Comparison of ENCODE assay signal across 8 mouse cellular contexts in the genomic region with DNA sequence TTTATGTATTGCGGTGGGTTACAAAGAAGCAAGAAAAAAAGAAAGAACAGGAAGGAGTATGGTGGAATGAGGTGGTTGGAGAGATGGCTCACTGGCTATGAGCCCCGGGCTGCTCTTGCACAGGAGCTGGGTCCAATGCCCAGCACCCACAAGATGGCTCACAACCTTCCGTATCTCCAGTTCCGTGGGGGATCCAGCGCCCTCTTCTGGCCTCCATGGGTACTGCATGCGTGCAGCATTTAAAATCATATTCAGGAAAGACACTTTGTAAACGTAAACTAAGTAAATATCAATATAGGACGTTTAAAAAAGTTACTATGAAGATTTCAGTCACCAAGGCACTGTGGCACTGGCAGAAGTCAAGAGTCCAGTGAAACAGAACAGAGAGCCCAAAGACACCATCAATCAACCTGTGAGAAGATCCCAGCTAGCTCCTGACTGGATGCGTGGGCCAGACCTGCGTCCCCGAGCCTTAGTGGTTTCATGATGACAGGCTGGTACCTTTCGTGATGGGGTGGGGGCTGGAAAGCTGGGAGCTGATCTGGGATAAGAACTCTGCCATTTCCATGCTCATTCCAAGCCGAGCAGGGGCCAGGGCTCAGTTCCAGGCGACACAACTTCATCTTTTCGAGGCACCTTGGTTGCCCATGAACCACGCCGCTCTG. TPM values are rescaled to one million over a fixed set of nuclear protein-coding genes. Genes with fewer than 3 reads are reported as not detected.
DNase-seq lines count a peak whose midpoint lies in the region; ATAC-seq and TF ChIP-seq lines count a peak whose summit lies in the region.

No protein-coding gene starts in this region.

- H3K4me1 ChIP-seq in bone marrow macrophage, adult 2 months (ENCODE audit: control insufficient read depth, insufficient read depth, low read length), result 0 out of 2 replicates have a peak, but pooled peaks cover 4% of the 10 kb centered on the region
- H3K4me1 ChIP-seq in erythroblast, embryonic 14.5 days (ENCODE audit: control insufficient read depth), result peaks cover 51% of the 10 kb centered on the region
- peaks cover 16% of the 10 kb centered on the region for H3K4me1 ChIP-seq in intestine, embryonic 16.5 days (ENCODE audit: control insufficient read depth, insufficient read depth, low read length)
- peaks cover 20% of the 10 kb centered on the region for H3K4me1 ChIP-seq in lung, embryonic 15.5 days
- peaks cover 28% of the 10 kb centered on the region for H3K4me1 ChIP-seq in olfactory bulb, adult 2 months (ENCODE audit: control insufficient read depth, insufficient read depth, low read length)

- 21% methylated on average over 17 of the region's 17 CpGs for WGBS in intestine, embryonic 16.5 days
- WGBS in lung, embryonic 15.5 days, result 21% methylated on average over 17 of the region's 17 CpGs
- WGBS in olfactory bulb, adult 2 months, result 14% methylated on average over 17 of the region's 17 CpGs

- H3K27me3 ChIP-seq in erythroblast, embryonic 14.5 days (ENCODE audit: control insufficient read depth), result no peaks in the 10 kb centered on the region
- no peaks in the 10 kb centered on the region for H3K27me3 ChIP-seq in intestine, embryonic 16.5 days (replicated peaks; ENCODE audit: control insufficient read depth, insufficient read depth, low read length)
- no peaks in the 10 kb centered on the region for H3K27me3 ChIP-seq in lung, embryonic 15.5 days

- no peak overlapping the region for H3K27ac ChIP-seq in bone marrow macrophage, adult 2 months (ENCODE audit: insufficient read depth, low read depth, low read length)
- peak overlapping the region; percentile 63 for H3K27ac ChIP-seq in intestine, embryonic 16.5 days (ENCODE audit: low read length)
- H3K27ac ChIP-seq in lung, embryonic 15.5 days, result peak overlapping the region; percentile 83
- peak overlapping the region; percentile 30; the same call in 1 of the 2 replicates for H3K27ac ChIP-seq in olfactory bulb, adult 2 months (ENCODE audit: insufficient read depth, low read depth, low read length)

- intact Hi-C loops in gastrocnemius, postnatal 14 days (cut with DNase I; ENCODE audit: low total_unique reads), result no loop called here

- ATAC-seq in intestine, embryonic 16.5 days, result no peak
- no peak; the same call in 1 of the 2 replicates for ATAC-seq in lung, embryonic 15.5 days (ENCODE audit: borderline replicate concordance, extremely low read depth, low FRiP score, low TSS enrichment)

- TF ChIP-seq CTCF in bone marrow macrophage, adult 2 months (IDR thresholded peaks at IDR 0.05; ENCODE audit: low read depth, low read length), result peak; percentile 94
- peak; percentile 64; the same call in 1 of the 2 replicates for TF ChIP-seq CTCF in olfactory bulb, adult 2 months (IDR thresholded peaks at IDR 0.05; ENCODE audit: insufficient read depth, low read depth, low read length)

- no peak for TF ChIP-seq POLR2A in bone marrow macrophage, adult 2 months (IDR thresholded peaks at IDR 0.05; ENCODE audit: borderline replicate concordance, low read depth, low read length)
- TF ChIP-seq POLR2A in olfactory bulb, adult 2 months (IDR thresholded peaks at IDR 0.05; ENCODE audit: insufficient read depth, low read depth, low read length), result no peak

- H3K4me2 ChIP-seq in intestine, embryonic 16.5 days (ENCODE audit: low read depth, low read length), result peak overlapping the region; percentile 93
- H3K4me2 ChIP-seq in lung, embryonic 15.5 days, result peak overlapping the region; percentile 93

- H3K9ac ChIP-seq in intestine, embryonic 16.5 days (ENCODE audit: low read depth, low read length), result peak overlapping the region; percentile 77
- peak overlapping the region; percentile 66 for H3K9ac ChIP-seq in lung, embryonic 15.5 days

- peaks cover 3% of the 10 kb centered on the region for H3K9me3 ChIP-seq in erythroblast, embryonic 14.5 days (ENCODE audit: control insufficient read depth, low read length)
- no peaks in the 10 kb centered on the region for H3K9me3 ChIP-seq in intestine, embryonic 16.5 days (ENCODE audit: control insufficient read depth, low read length)
- no peaks in the 10 kb centered on the region for H3K9me3 ChIP-seq in lung, embryonic 15.5 days

- DNase-seq in gastrocnemius, postnatal 10 days, result peak; percentile 62
- no peak for DNase-seq in gastrocnemius, postnatal 14 days
- DNase-seq in frontal cortex, postnatal 25 days (ENCODE audit: low spot score in 2 of 2), result no peak

- peak overlapping the region; percentile 100 for H3K4me3 ChIP-seq in bone marrow macrophage, adult 2 months (ENCODE audit: insufficient read depth, low read length)
- peak overlapping the region; percentile 87 for H3K4me3 ChIP-seq in erythroblast, embryonic 14.5 days (replicated peaks)
- H3K4me3 ChIP-seq in intestine, embryonic 16.5 days (ENCODE audit: low read length), result peak overlapping the region; percentile 94
- H3K4me3 ChIP-seq in lung, embryonic 15.5 days, result peak overlapping the region; percentile 74
- peak overlapping the region; percentile 98 for H3K4me3 ChIP-seq in olfactory bulb, adult 2 months (ENCODE audit: insufficient read depth, low read depth, low read length)

- peaks cover 16% of the 10 kb centered on the region for H3K36me3 ChIP-seq in erythroblast, embryonic 14.5 days (ENCODE audit: control insufficient read depth)
- H3K36me3 ChIP-seq in intestine, embryonic 16.5 days (ENCODE audit: control insufficient read depth, insufficient read depth, low read length), result no peaks in the 10 kb centered on the region
- H3K36me3 ChIP-seq in lung, embryonic 15.5 days, result no peaks in the 10 kb centered on the region; the same call in 1 of the 2 replicates

RNA-seq across cellular contexts. Expression of gene Ogfod2, which starts 0.9 kb away (rescaled TPM):
- total RNA-seq in gastrocnemius, postnatal 10 days (2021), result 1 to 10 TPM; 7.2 to 8.8 TPM
- total RNA-seq in gastrocnemius, postnatal 14 days (2021), result 1 to 10 TPM; 6.8 to 8.8 TPM
- polyA plus RNA-seq in bone marrow macrophage, adult 2 months (2012; ENCODE audit: insufficient read depth, insufficient read length, missing spikeins), result 11.5 and 17.8 TPM in 2 replicates
- polyA plus RNA-seq in erythroblast, embryonic 14.5 days (2012), result 8.6 and 8.7 TPM in 2 replicates
- polyA plus RNA-seq in intestine, embryonic 16.5 days (2015; fragmentation: Nextera tagmentation; extraction: Ambion mirVana), result 30.5 and 33.6 TPM in 2 replicates
- polyA plus RNA-seq in lung, embryonic 15.5 days (2015; fragmentation: Nextera tagmentation; extraction: Ambion mirVana), result 26.5 and 27.6 TPM in 2 replicates
- polyA plus RNA-seq in olfactory bulb, adult 2 months (2012; ENCODE audit: insufficient read depth, insufficient read length, low replicate concordance, missing spikeins), result not detected in 2 replicates

RNA-seq across cellular contexts. Expression of gene Arl6ip4, which starts 4.7 kb away (rescaled TPM):
- total RNA-seq in gastrocnemius, postnatal 10 days (2021), result 10 to 100 TPM; 53.8 to 64.3 TPM
- total RNA-seq in gastrocnemius, postnatal 14 days (2021), result 10 to 100 TPM; 42.8 to 46.5 TPM
- 51.0 and 68.2 TPM in 2 replicates for polyA plus RNA-seq in bone marrow macrophage, adult 2 months (2012; ENCODE audit: insufficient read depth, insufficient read length, missing spikeins)
- polyA plus RNA-seq in erythroblast, embryonic 14.5 days (2012), result 14.6 and 17.3 TPM in 2 replicates
- polyA plus RNA-seq in intestine, embryonic 16.5 days (2015; fragmentation: Nextera tagmentation; extraction: Ambion mirVana), result 78.1 and 84.8 TPM in 2 replicates
- 105 and 107 TPM in 2 replicates for polyA plus RNA-seq in lung, embryonic 15.5 days (2015; fragmentation: Nextera tagmentation; extraction: Ambion mirVana)
- polyA plus RNA-seq in olfactory bulb, adult 2 months (2012; ENCODE audit: insufficient read depth, insufficient read length, low replicate concordance, missing spikeins), result not detected in 2 replicates

RNA-seq across cellular contexts. Expression of gene Abcb9, which starts 15.6 kb away (rescaled TPM):
- 1 to 10 TPM; 4.2 to 4.4 TPM for total RNA-seq in gastrocnemius, postnatal 10 days (2021)
- total RNA-seq in gastrocnemius, postnatal 14 days (2021), result 1 to 10 TPM; 5.7 TPM
- polyA plus RNA-seq in bone marrow macrophage, adult 2 months (2012; ENCODE audit: insufficient read depth, insufficient read length, missing spikeins), result 1.5 and 1.9 TPM in 2 replicates
- 3.7 and 4.7 TPM in 2 replicates for polyA plus RNA-seq in erythroblast, embryonic 14.5 days (2012)
- 2.5 and 3.2 TPM in 2 replicates for polyA plus RNA-seq in intestine, embryonic 16.5 days (2015; fragmentation: Nextera tagmentation; extraction: Ambion mirVana)
- polyA plus RNA-seq in lung, embryonic 15.5 days (2015; fragmentation: Nextera tagmentation; extraction: Ambion mirVana), result 1.9 and 3.6 TPM in 2 replicates
- polyA plus RNA-seq in olfactory bulb, adult 2 months (2012; ENCODE audit: insufficient read depth, insufficient read length, low replicate concordance, missing spikeins), result not detected in 2 replicates
